Mouse (Mus musculus) neural tube, embryonic 11.5 days (tissue): Measurements from ENCODE around the gene Ncoa4. TPM values are rescaled to one million over a fixed set of nuclear protein-coding genes. Genes with fewer than 3 reads are reported as not detected.
A peak's percentile ranks its signal among the peaks of the same experiment; 100 is the strongest.
"Not testable (repeated sequence)": the region's sequence is repeated elsewhere in the genome, so short reads cannot be mapped to it uniquely, and the experiment has no call there.

Source experiments
- ATAC-seq: fragments of 200-750 bp; cut with Nextera tagmentation; 2 replicates; pipeline ENCODE4 v1.8.0; 2017; ENCODE audit warnings: moderate number of reproducible peaks, mild to moderate bottlenecking, moderate TSS enrichment, moderate library complexity; ENCODE audit not compliant: insufficient read depth, low FRiP score, low TSS enrichment
- DNase-seq: peaks from one replicate; pipeline ENCODE4 v3.0.0-alpha.2; 2015; ENCODE audit warnings: low spot score
- H3K27ac ChIP-seq: fragments of 300-500 bp; sonication (generic); 2 replicates; pipeline ENCODE4 v1.5.1; 2014; ENCODE audit warnings: low read depth, mild to moderate bottlenecking, low read length
- H3K27me3 ChIP-seq: fragments of 300-500 bp; sonication (generic); 2 replicates; pipeline ENCODE4 v1.6.1; 2014; ENCODE audit warnings: mild to moderate bottlenecking, low read length, mixed read lengths; ENCODE audit not compliant: control insufficient read depth, insufficient read depth
- H3K36me3 ChIP-seq: fragments of 300-500 bp; sonication (generic); 2 replicates; pipeline ENCODE4 v1.6.1; 2014; ENCODE audit warnings: mild to moderate bottlenecking, low read length, moderate library complexity, mixed read lengths; ENCODE audit not compliant: control insufficient read depth, insufficient read depth
- H3K4me1 ChIP-seq: fragments of 300-500 bp; sonication (generic); 2 replicates; pipeline ENCODE4 v1.6.1; 2014; ENCODE audit warnings: low read length, mixed read lengths; ENCODE audit not compliant: control insufficient read depth, insufficient read depth
- H3K4me2 ChIP-seq: fragments of 300-500 bp; sonication (generic); 2 replicates; pipeline ENCODE4 v1.6.1; 2014; ENCODE audit warnings: low read depth, mild to moderate bottlenecking, moderate library complexity
- H3K4me3 ChIP-seq: fragments of 300-500 bp; sonication (generic); 2 replicates; pipeline ENCODE4 v1.5.1; 2014; ENCODE audit warnings: low read depth, low read length
- H3K9ac ChIP-seq: fragments of 300-500 bp; sonication (generic); 2 replicates; pipeline ENCODE4 v1.6.1; 2014; ENCODE audit warnings: mild to moderate bottlenecking, low read length
- H3K9me3 ChIP-seq: fragments of 300-500 bp; sonication (generic); 2 replicates; pipeline ENCODE4 v1.6.1; 2016; ENCODE audit warnings: low read length; ENCODE audit not compliant: control insufficient read depth
- WGBS: fragments of 180-500 bp; shearing (Covaris S2); extraction: QIAGEN DNeasy Blood & Tissue Kit; methylation state at CpG from one replicate; pipeline ENCODE4 v1.1.7; 2014; 5-methylcytosine and 5-hydroxymethylcytosine counted together
- polyA plus RNA-seq: library from polyadenylated mRNA; unstranded; fragments of >200 nt; fragmentation: Nextera tagmentation; extraction: Ambion mirVana; gene quantifications from 2 replicates; pipeline ENCODE4 v1.2.1, GENCODE M21; 2014

Gene Ncoa4
- polyA plus RNA-seq = 97.2 and 106 TPM in 2 replicates

GRCm38 (mm10) chr14:32159690-32160246 lies at the start of gene Ncoa4:
TSS of gene Ncoa4 (plus strand) at chr14:32159865.
- WGBS = 1% methylated on average over 39 of the region's 40 CpGs
- Histone ChIP-seq H3K27ac (peak within 1 kb of the TSS; percentile 76), H3K36me3 (no peaks in the 10 kb centered on the region), H3K27me3 (no peaks in the 10 kb centered on the region), H3K9ac (peak within 1 kb of the TSS; percentile 91), H3K4me3 (peak within 1 kb of the TSS; percentile 86), H3K9me3 (no peaks in the 10 kb centered on the region), H3K4me1 (peaks cover 7% of the 10 kb centered on the region; the same call in 1 of the 2 replicates), H3K4me2 (peak within 1 kb of the TSS; percentile 91)
- DNase-seq (peak; percentile 98), ATAC-seq (peak; percentile 98)

GRCm38 (mm10) chr14:32112124-32112523 lies 47.5 kb upstream of the Ncoa4 start:
- H3K27me3 ChIP-seq, H3K4me1 ChIP-seq, ATAC-seq, DNase-seq, H3K27ac ChIP-seq, H3K4me3 ChIP-seq, H3K4me2 ChIP-seq, H3K9ac ChIP-seq, H3K9me3 ChIP-seq, H3K36me3 ChIP-seq: not testable (repeated sequence)
- WGBS = 94% methylated on average over 10 of the region's 10 CpGs

- Histone ChIP-seq H3K9ac (no peak overlapping the region), H3K4me3 (no peak overlapping the region), H3K4me2 (no peak overlapping the region), H3K27ac (no peak overlapping the region), H3K36me3 (no peaks in the 10 kb centered on the region), H3K9me3 (no peaks in the 10 kb centered on the region), H3K4me1 (no peaks in the 10 kb centered on the region), H3K27me3 (no peaks in the 10 kb centered on the region)
- DNase-seq (no peak), ATAC-seq (no peak)
- WGBS = 71% methylated on average over 11 of the region's 11 CpGs
Observed at GRCm38 (mm10) chr14:32120940-32121919, 38.4 kb upstream of the Ncoa4 start.

- ATAC-seq (no peak), DNase-seq (no peak)
- no peaks in the 10 kb centered on the region for H3K9me3 ChIP-seq
- H3K27me3 ChIP-seq = no peaks in the 10 kb centered on the region
- no peaks in the 10 kb centered on the region for H3K4me1 ChIP-seq
- H3K4me3 ChIP-seq = no peak overlapping the region
- H3K36me3 ChIP-seq = no peaks in the 10 kb centered on the region
- no peak overlapping the region for H3K27ac ChIP-seq
- H3K4me2 ChIP-seq = no peak overlapping the region
- WGBS = 62% methylated on average over 2 of the region's 2 CpGs
- no peak overlapping the region for H3K9ac ChIP-seq
Observed at GRCm38 (mm10) chr14:32121920-32122315, 37.7 kb upstream of the Ncoa4 start.

- Histone ChIP-seq H3K9me3 (no peaks in the 10 kb centered on the region), H3K4me2 (no peak overlapping the region), H3K27me3 (no peaks in the 10 kb centered on the region), H3K36me3 (no peaks in the 10 kb centered on the region), H3K4me3 (no peak overlapping the region), H3K4me1 (no peaks in the 10 kb centered on the region), H3K9ac (no peak overlapping the region), H3K27ac (no peak overlapping the region)
- DNase-seq = no peak
- ATAC-seq = no peak
- WGBS = 71% methylated on average over 3 of the region's 3 CpGs
Observed at GRCm38 (mm10) chr14:32124261-32124660, 35.4 kb upstream of the Ncoa4 start.

- not testable (repeated sequence) for H3K4me2 ChIP-seq, H3K27ac ChIP-seq, ATAC-seq, H3K9me3 ChIP-seq, DNase-seq, H3K27me3 ChIP-seq, H3K36me3 ChIP-seq, H3K4me1 ChIP-seq, H3K9ac ChIP-seq, H3K4me3 ChIP-seq
- WGBS = 84% methylated on average over 5 of the region's 5 CpGs
Observed at GRCm38 (mm10) chr14:32125256-32125655, 34.4 kb upstream of the Ncoa4 start.

- Histone ChIP-seq H3K4me2 (no peak overlapping the region), H3K4me3 (no peak overlapping the region), H3K9me3 (no peaks in the 10 kb centered on the region), H3K27ac (no peak overlapping the region), H3K4me1 (no peaks in the 10 kb centered on the region), H3K9ac (no peak overlapping the region), H3K27me3 (no peaks in the 10 kb centered on the region), H3K36me3 (no peaks in the 10 kb centered on the region)
- no peak for DNase-seq
- 82% methylated on average over 5 of the region's 5 CpGs for WGBS
- no peak for ATAC-seq
Observed at GRCm38 (mm10) chr14:32128409-32128808, 31.3 kb upstream of the Ncoa4 start.

- no peaks in the 10 kb centered on the region for H3K9me3 ChIP-seq
- 88% methylated on average over 4 of the region's 4 CpGs for WGBS
- ATAC-seq = no peak
- no peaks in the 10 kb centered on the region for H3K36me3 ChIP-seq
- H3K27ac ChIP-seq = no peak overlapping the region
- H3K27me3 ChIP-seq = no peaks in the 10 kb centered on the region
- no peak overlapping the region for H3K4me3 ChIP-seq
- no peak for DNase-seq
- H3K4me2 ChIP-seq = no peak overlapping the region
- H3K4me1 ChIP-seq = no peaks in the 10 kb centered on the region
- H3K9ac ChIP-seq = no peak overlapping the region
Observed at GRCm38 (mm10) chr14:32131836-32132235, 27.8 kb upstream of the Ncoa4 start.
